Mouse (Mus musculus) brain, embryonic 14.5 days (tissue): Measurements from ENCODE around the gene Gna11.

Source experiments
- CTCF ChIP-seq: fragments of 200-500 bp; IDR thresholded peaks from 2 replicates; pipeline ENCODE4 v1.5.1; 2012; ENCODE audit warnings: inconsistent platforms, mild to moderate bottlenecking, moderate library complexity, borderline replicate concordance; ENCODE audit not compliant: insufficient read depth, insufficient read length; ENCODE audit errors: extremely low read depth
- POLR2A ChIP-seq: fragments of 200-500 bp; IDR thresholded peaks from 2 replicates; pipeline ENCODE4 v1.6.1; 2012; ENCODE audit warnings: mild to moderate bottlenecking, inconsistent platforms, borderline replicate concordance; ENCODE audit not compliant: poor library complexity, insufficient read depth, insufficient read length, severe bottlenecking; ENCODE audit errors: extremely low read depth

DNA sequence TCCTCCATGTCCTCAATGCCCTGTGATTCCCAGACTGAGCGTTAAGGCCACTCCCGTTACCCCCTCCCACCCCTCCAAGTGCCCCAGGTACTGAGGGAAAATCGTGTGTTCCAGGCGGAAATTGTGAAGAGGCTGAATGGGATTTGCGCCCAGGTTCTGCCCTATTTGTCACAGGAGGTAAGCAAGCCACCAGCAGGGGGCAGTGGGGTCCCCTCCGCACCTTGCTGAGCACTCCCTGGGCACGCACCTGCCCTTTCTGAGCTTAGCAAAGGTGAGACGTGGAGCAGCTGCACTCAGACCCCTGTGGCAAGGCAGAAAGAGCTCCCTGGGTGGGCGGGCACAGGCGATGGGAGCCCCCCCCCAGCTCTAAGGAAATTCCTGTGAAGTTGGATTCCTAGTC is 19.7 kb upstream of the Gna11 start:
- TF ChIP-seq POLR2A (no peak), CTCF (peak; percentile 79)
